Mouse (Mus musculus) urinary bladder, adult 18-20 months (tissue): ENCODE data around the gene Piga.

Experiments used
- DNase-seq, 2 experiments: peaks; one replicate each; pipeline ENCODE4 v3.0.0; 2022; ENCODE audit warnings: low spot score in 2 of 2, mixed read lengths in 2 of 2

Gene Piga

DNA sequence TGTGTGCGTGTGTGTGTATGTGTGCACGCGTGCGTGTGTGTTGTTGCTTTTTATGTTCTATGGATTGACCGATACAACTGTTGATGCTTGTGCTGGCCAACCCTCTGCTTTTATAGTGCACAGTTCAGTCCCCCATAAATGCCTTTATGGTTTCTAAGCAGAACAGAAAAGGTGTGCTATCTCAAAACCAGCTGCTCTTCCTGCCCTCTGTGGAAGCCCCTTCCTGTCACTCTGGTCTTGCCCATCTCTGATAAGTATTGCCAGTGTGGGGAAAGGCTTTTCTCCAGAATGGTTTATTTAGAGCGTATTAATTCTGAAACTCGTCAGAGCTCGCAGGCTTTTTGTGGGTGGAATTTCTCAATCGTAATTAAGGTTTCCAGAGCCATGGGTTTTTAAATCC lies 13.1 kb downstream of the Piga start:
- no peak for DNase-seq

DNA sequence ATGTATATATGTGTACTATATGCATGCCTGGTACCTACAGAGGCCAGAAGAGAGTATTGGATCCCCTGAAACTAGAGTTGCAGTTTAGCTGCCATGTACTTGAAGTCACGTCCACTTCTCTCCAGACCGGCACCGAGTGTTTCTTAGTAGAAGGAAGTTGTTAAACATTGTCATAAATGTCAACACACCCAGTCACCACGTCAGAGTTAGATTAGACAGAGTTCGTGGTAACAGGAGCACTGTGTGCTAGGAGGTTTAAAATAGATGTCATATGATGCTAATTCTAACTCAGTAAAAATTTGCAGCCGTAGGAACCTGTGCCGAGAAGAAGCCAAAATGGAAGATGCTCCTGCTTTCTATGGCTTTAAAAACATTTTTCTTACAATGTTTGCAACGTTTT lies 17.1 kb downstream of the Piga start, which contains the start of gene Asb11:
Asb11 (plus strand) TSS at position 286 of the 400 bp plus-strand sequence.
- DNase-seq, result no peak

DNA sequence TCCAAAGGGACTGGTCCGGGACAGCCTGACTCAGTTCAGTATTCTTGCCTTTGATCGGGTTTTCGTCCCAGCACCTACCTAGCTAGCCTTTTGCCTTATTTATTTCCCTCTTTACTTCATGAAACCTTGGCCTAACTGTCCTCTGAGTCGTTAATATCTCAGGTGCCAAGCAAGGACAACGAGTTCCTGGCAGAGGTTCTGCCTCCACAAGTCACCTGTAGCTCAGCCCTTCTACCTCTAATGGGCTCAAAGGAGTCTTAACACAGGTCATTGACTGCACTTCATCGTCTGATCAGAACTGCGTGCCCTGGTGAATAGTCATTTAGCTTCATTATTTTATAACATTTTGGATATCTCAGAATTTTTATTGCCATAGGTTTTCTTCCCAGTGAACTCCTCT lies 19.9 kb downstream of the Piga start:
- DNase-seq, result no peak

DNA sequence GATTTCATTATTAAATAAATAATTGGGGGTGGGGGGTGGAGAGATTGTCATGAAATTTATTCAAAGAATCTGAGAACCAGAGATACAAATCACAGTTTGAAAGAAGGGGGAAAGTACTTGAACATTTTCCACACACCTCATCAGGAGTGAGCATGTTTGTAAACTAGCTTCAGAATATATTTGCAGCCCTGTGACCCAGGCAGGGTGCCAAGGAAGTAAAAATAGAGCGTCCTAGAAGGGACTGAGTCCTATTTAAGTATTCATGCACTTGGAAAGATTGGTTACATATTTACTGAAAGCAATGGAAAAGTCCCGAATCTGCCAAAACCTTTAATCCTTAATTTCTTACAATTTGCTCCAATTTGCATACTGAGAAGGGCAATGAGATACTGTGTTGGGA lies 20.6 kb downstream of the Piga start:
- no peak for DNase-seq

DNA sequence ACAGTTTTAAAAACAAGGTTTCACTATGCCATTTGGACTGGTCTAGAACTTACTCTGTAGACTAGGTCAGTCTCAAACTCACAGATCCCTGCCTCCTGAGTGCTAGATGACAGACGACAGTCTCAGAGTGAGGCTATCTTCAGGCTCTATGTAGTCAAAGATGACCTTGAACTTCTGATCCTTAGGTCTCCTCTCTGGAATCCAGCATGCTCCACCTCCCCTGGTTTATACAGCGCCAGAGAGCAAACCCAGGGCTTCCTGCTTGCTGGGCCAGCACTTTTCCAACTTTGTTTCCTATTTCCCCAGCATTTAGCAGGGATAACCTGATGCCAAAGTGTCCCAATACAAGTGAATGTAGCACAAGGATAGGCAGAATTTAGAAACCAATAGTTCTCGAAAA lies 21.1 kb downstream of the Piga start:
- DNase-seq, result no peak

DNA sequence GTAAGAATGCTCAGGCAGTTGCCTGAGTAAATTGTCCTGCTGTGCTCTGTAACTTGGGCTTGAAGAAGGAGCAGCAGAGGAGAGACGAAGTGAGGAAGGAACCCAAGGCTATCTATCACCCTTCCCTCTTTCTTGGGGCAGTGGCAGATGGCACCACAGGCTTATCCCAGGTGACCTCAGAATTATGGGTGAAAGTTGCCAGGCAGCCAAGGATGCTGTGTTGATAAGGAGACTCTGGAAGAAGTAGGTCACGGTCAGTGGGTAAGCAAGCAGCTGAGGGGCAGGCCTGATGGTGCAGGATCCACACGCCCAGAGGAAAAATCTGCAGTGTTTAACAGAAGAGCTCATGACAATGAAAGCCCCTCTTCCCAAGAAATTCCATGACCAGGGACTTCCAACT lies 21.7 kb downstream of the Piga start:
- DNase-seq, result no peak

DNA sequence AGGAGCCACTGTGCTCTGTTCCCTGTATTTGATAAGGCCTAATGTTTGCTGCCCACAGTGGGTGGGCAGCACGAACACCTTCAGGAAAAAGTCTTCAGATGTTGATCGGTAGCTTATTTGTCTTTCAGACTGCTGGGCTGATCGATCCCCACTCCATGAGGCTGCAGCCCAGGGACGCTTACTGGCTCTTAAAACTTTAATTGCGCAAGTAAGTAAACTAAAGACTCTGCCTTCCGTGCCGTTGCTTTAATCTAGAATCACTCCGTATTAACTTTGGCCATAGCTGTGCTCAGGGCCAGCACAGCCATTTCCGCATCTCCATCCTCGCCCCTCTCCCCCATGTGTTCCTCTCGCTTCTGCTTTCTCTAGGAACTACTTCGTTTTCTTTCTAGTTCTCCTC lies 26.0 kb downstream of the Piga start:
- DNase-seq, result no peak

DNA sequence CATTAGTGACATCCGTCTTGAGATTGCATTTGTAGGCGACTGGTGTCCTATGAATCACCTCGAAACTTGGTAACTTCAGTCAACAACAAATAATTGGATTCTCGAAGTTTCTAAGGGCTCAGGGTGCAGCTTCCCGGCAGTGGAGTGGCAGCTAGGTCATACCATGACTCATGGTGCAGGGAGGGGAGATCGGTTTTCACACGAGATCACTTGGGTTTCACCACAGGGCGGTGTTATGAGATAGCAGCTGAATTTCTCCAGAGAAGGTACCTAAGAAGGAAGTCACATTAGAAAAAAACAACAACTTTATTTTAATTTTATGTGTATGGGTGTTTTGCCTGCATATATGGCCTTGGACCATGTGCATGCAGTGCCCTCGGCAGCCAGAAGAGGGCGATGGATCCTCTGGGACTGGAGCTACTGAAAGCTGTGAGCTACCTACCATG lies 26.5 kb downstream of the Piga start:
- DNase-seq, result peak in 1 of 2 experiments; percentile 18

DNA sequence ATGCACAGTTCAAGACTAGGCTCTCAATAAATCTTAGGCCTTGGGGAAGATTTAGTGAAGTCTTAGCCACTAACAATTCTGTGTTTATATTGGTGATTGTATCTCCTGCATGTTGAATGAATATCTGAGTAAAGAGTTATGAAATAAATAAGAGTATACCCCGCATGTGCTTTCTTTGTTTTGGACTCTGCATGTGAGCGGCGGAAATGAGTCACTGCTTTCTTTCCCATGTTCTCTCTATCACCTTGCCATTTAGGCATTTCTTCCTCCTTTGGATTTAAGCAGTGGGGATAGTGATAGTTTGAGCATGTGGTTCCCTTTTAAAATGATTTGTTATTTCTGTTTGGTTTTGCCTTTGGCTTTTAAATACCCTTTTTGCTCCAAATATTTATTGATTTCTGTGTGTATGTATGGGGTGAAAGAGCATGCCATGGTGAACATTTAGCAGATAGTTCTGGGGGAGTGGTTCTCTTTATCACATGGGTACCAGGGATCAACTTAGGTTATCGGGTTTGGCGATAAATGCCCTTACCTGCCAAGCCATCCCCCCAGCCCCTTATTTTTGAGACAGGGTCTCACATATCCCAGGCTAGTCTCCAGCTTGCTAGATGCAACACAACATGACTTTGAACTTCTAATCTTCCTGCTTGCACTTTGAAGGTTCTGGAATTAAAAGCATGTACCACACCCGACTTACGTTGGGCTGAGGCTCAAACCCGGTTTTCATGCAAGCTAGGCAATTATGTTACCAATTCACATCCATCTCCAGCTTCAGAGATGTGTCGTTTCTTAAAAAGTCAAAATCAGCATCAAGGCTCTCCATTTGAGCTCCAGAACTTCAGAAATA lies 27.5 kb downstream of the Piga start:
- no peak for DNase-seq

DNA sequence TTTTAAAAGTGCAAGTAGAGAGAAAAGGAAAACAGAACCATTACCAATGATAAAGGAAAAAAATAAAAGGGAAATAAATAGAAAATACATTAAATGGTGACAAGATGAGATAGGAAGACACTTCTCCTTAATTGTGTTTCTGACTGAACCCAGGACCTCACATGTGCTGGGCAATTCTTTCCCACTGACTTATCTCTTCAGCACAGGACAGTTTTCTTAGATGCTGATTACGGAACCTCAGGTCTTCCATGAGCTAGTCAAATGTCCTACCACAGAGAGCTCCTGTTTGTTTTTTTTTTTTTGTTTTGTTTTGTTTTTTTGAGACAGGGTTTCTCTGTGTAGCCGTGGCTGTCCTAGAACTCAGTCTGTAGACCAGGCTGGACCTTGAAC lies 28.1 kb downstream of the Piga start:
- no peak for DNase-seq

DNA sequence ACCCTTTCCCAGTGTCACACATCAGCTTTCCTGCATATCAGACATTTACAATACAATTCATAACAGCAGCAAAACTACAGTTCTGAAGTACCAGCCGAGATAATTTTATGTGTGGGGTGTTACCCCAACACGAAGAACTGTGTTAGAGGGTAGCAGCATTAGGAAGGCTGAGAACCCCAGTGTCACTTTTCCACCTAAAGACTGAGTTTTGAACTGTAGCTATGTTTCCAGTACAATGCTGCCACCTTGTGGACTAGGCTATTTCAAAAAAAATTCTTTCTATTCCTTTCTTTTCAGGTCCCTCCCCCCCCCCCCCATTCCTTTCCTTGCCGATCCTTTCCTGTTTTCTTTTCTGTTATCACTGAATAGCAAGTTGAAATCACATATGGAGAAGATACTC lies 29.6 kb downstream of the Piga start:
- DNase-seq, result no peak

DNA sequence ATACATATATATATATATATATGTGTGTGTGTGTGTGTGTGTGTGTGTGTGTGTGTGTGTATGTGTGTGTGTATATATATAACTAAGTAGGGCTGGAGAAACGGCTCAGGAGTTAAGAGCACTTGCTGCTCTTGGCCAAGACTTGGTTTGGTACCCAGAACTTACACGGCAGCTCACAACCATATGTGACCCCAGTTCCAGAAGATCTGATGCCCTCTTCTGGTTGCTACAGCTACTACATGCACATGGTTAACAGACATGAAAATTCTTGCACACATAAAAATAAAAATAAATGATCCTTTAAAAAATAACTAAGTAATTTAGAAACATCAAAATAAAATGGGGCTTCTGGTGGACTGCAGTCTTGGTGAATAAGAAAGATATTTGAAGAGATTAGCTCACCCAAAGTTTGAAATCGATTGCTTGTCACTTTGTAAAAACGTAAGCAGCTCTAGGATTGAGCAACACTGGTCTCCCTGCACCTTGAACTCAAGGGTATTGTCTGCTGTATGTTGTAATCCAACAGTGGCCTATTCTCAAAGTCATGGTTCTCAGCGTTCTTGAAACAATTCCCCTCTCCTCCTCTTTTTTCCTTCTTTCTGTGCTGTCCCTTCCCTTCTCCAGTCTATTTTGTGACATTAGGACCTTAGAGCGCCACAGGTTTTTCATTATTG lies 39.8 kb downstream of the Piga start:
- no peak for DNase-seq
